Mouse (Mus musculus): Measurements from ENCODE around the gene Rilp. TPM values are rescaled to one million over a fixed set of nuclear protein-coding genes. Genes with fewer than 3 reads are reported as not detected.

Rilp gene
- polyA plus RNA-seq, 1 experiment: 4.6 TPM

- no peaks in the 10 kb centered on the region for H3K79me2 ChIP-seq (ENCODE audit: control insufficient read depth, insufficient read depth)
- H3K36me3 ChIP-seq (ENCODE audit: control insufficient read depth, insufficient read depth): no peaks in the 10 kb centered on the region
- H3K4me3 ChIP-seq: no peak overlapping the region
- TF ChIP-seq POLR2AphosphoS2 (IDR thresholded peaks at IDR 0.05; ENCODE audit: insufficient read length, low read depth) (no peak), E2F4 (IDR thresholded peaks at IDR 0.05; ENCODE audit: insufficient read depth) (no peak)
- H3K4me2 ChIP-seq (ENCODE audit: low read depth): no peak overlapping the region
- no peaks in the 10 kb centered on the region for H3K27me3 ChIP-seq (ENCODE audit: control insufficient read depth, insufficient read depth, insufficient read length)
- no peak overlapping the region for H3ac ChIP-seq (ENCODE audit: control insufficient read depth, insufficient read length)
Measured at GRCm38 (mm10) chr11:75540710-75541581, 31.1 kb downstream of the Rilp start.

- Histone ChIP-seq H3K36me3 (ENCODE audit: control insufficient read depth, insufficient read depth) (no peaks in the 10 kb centered on the region), H3K4me3 (no peak overlapping the region), H3K79me2 (ENCODE audit: control insufficient read depth, insufficient read depth) (no peaks in the 10 kb centered on the region), H3ac (ENCODE audit: control insufficient read depth, insufficient read length) (no peak overlapping the region), H3K27me3 (ENCODE audit: control insufficient read depth, insufficient read depth, insufficient read length) (no peaks in the 10 kb centered on the region), H3K4me2 (ENCODE audit: low read depth) (no peak overlapping the region)
- TF ChIP-seq MYOD1 (IDR thresholded peaks at IDR 0.05; ENCODE audit: control insufficient read depth in 1 of 3, insufficient read length in 2 of 3, low read depth in 2 of 3): no peak
- no peak for TF ChIP-seq REST (IDR thresholded peaks at IDR 0.05; ENCODE audit: insufficient read depth, insufficient read length)
- TF ChIP-seq POLR2AphosphoS2 (IDR thresholded peaks at IDR 0.05; ENCODE audit: insufficient read length, low read depth): no peak
- no peak for TF ChIP-seq CEBPB (IDR thresholded peaks at IDR 0.05; ENCODE audit: insufficient read depth, poor library complexity, severe bottlenecking)
- no peak for TF ChIP-seq TCF12 (IDR thresholded peaks at IDR 0.05; ENCODE audit: insufficient read depth, poor library complexity, severe bottlenecking)
- TF ChIP-seq E2F4 (IDR thresholded peaks at IDR 0.05; ENCODE audit: insufficient read depth): no peak
- no peak for TF ChIP-seq TCF3 (IDR thresholded peaks at IDR 0.05; ENCODE audit: insufficient read length, low read depth)
- no peak for TF ChIP-seq USF1 (IDR thresholded peaks at IDR 0.05; ENCODE audit: low read depth)
- no peak for TF ChIP-seq MAX (IDR thresholded peaks at IDR 0.05; ENCODE audit: low read depth)
- no peak for TF ChIP-seq MYOG (IDR thresholded peaks at IDR 0.05; ENCODE audit: control insufficient read depth in 1 of 3, insufficient read depth in 1 of 3, insufficient read length in 2 of 3, low read depth in 2 of 3)
- TF ChIP-seq SRF (IDR thresholded peaks at IDR 0.05; ENCODE audit: control insufficient read depth, insufficient read length, low read depth): no peak
- no peak for TF ChIP-seq POLR2A (IDR thresholded peaks at IDR 0.05; ENCODE audit: insufficient read length, low read depth)
Measured at GRCm38 (mm10) chr11:75544713-75545112, 34.8 kb downstream of the Rilp start.

- Histone ChIP-seq H3K79me2 (ENCODE audit: control insufficient read depth, insufficient read depth) (no peaks in the 10 kb centered on the region), H3K4me3 (no peak overlapping the region), H3ac (ENCODE audit: control insufficient read depth, insufficient read length) (no peak overlapping the region), H3K36me3 (ENCODE audit: control insufficient read depth, insufficient read depth) (no peaks in the 10 kb centered on the region), H3K27me3 (ENCODE audit: control insufficient read depth, insufficient read depth, insufficient read length) (no peaks in the 10 kb centered on the region), H3K4me2 (ENCODE audit: low read depth) (no peak overlapping the region)
- no peak for TF ChIP-seq POLR2AphosphoS2 (IDR thresholded peaks at IDR 0.05; ENCODE audit: insufficient read length, low read depth)
- TF ChIP-seq MYOD1 (IDR thresholded peaks at IDR 0.05; ENCODE audit: control insufficient read depth in 1 of 3, insufficient read length in 2 of 3, low read depth in 2 of 3): peak in 1 of 3 experiments; percentile 0
Measured at GRCm38 (mm10) chr11:75546057-75546456, 36.2 kb downstream of the Rilp start.

GRCm38 (mm10) chr11:75549658-75550111 lies 39.8 kb downstream of the Rilp start:
- no peak overlapping the region for H3K4me2 ChIP-seq (ENCODE audit: low read depth)
- H3K4me3 ChIP-seq: no peak overlapping the region
- no peaks in the 10 kb centered on the region for H3K79me2 ChIP-seq (ENCODE audit: control insufficient read depth, insufficient read depth)
- no peak for TF ChIP-seq SRF (IDR thresholded peaks at IDR 0.05; ENCODE audit: control insufficient read depth, insufficient read length, low read depth)
- no peak for TF ChIP-seq TCF3 (IDR thresholded peaks at IDR 0.05; ENCODE audit: insufficient read length, low read depth)
- no peak for TF ChIP-seq CEBPB (IDR thresholded peaks at IDR 0.05; ENCODE audit: insufficient read depth, poor library complexity, severe bottlenecking)
- TF ChIP-seq REST (IDR thresholded peaks at IDR 0.05; ENCODE audit: insufficient read depth, insufficient read length): no peak
- TF ChIP-seq USF1 (IDR thresholded peaks at IDR 0.05; ENCODE audit: low read depth): no peak
- no peak for TF ChIP-seq MYOD1 (IDR thresholded peaks at IDR 0.05; ENCODE audit: control insufficient read depth in 1 of 3, insufficient read length in 2 of 3, low read depth in 2 of 3)
- TF ChIP-seq MYOG (IDR thresholded peaks at IDR 0.05; ENCODE audit: control insufficient read depth in 1 of 3, insufficient read depth in 1 of 3, insufficient read length in 2 of 3, low read depth in 2 of 3): no peak
- TF ChIP-seq E2F4 (IDR thresholded peaks at IDR 0.05; ENCODE audit: insufficient read depth): no peak
- no peak for TF ChIP-seq POLR2AphosphoS2 (IDR thresholded peaks at IDR 0.05; ENCODE audit: insufficient read length, low read depth)
- no peaks in the 10 kb centered on the region for H3K27me3 ChIP-seq (ENCODE audit: control insufficient read depth, insufficient read depth, insufficient read length)
- H3ac ChIP-seq (ENCODE audit: control insufficient read depth, insufficient read length): no peak overlapping the region
- no peaks in the 10 kb centered on the region for H3K36me3 ChIP-seq (ENCODE audit: control insufficient read depth, insufficient read depth)

GRCm38 (mm10) chr11:75550200-75550946 lies 40.5 kb downstream of the Rilp start:
- H3K27me3 ChIP-seq (ENCODE audit: control insufficient read depth, insufficient read depth, insufficient read length): no peaks in the 10 kb centered on the region
- H3K4me2 ChIP-seq (ENCODE audit: low read depth): peak overlapping the region; percentile 55
- no peaks in the 10 kb centered on the region for H3K36me3 ChIP-seq (ENCODE audit: control insufficient read depth, insufficient read depth)
- no peaks in the 10 kb centered on the region for H3K79me2 ChIP-seq (ENCODE audit: control insufficient read depth, insufficient read depth)
- H3ac ChIP-seq (ENCODE audit: control insufficient read depth, insufficient read length): no peak overlapping the region
- H3K4me3 ChIP-seq: no peak overlapping the region
- TF ChIP-seq MYOD1 (IDR thresholded peaks at IDR 0.05; ENCODE audit: control insufficient read depth in 1 of 3, insufficient read length in 2 of 3, low read depth in 2 of 3): no peak
- no peak for TF ChIP-seq TCF12 (IDR thresholded peaks at IDR 0.05; ENCODE audit: insufficient read depth, poor library complexity, severe bottlenecking)
- no peak for TF ChIP-seq POLR2A (IDR thresholded peaks at IDR 0.05; ENCODE audit: insufficient read length, low read depth)
- TF ChIP-seq E2F4 (IDR thresholded peaks at IDR 0.05; ENCODE audit: insufficient read depth): no peak

All from myocyte (in vitro differentiated cells).